Mouse (Mus musculus): ENCODE data around the gene Pilrb2. TPM values are rescaled to one million over a fixed set of nuclear protein-coding genes. Genes with fewer than 3 reads are reported as not detected.

The Pilrb2 gene
- total and polyA plus RNA-seq, 3 experiments: not detected

DNA sequence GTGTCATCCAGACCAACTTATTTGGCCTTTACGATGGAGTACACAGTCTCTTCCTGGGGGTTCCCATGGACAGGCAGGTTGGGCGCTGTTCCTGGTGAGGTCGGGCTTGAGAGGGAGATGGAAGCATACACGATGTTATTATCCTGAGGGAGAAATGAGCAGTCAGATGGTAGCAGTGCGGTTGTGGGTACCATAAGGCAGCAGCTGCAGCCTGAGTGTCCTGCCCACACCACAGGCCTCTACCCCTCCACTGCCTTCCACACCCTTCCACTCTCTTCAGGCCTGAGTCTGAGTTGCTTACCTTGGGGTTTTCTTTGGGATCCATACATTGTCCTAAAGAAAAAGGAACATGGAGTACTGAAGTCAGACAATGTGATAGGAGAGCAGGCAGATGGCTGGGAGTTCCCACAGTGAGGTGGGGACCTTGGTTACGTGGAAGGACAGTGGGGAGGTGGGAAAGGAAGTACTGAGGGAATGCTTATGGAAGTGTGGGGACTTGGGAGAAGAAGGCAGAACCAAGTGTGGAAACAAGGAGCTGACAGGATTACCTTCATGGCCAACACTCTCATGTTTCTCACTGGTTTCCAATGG lies 48.1 kb downstream of the Pilrb2 start:
- peaks cover 28 to 66% of the 10 kb centered on the region in 2 experiments for H3K4me1 ChIP-seq (ENCODE audit: control insufficient read depth in 1 of 2, insufficient read depth in 2 of 2)
- H3K4me2 ChIP-seq (ENCODE audit: insufficient read depth, low read depth, poor library complexity, severe bottlenecking): no peak overlapping the region
- dilution Hi-C loops (cut with MboI; ENCODE audit: extremely low pct_ligation_motif_present, extremely low pct_unique_long_range_greater_than_20kb, low sequenced_read_pairs) (no loop called here), in situ Hi-C loops (cut with MboI; ENCODE audit: low pct_ligation_motif_present, low pct_unique_long_range_greater_than_20kb, low sequenced_read_pairs) (no loop called here)
- no peak overlapping the region for H3K9ac ChIP-seq (ENCODE audit: insufficient read depth, low read depth)
- peak overlapping the region; percentile 12; the same call in 1 of the 2 replicates for H3K27ac ChIP-seq (ENCODE audit: insufficient read depth, low read depth)
- TF ChIP-seq IRF4 (IDR thresholded peaks at IDR 0.05; ENCODE audit: low read depth, low read length) (no peak), TCF12 (IDR thresholded peaks at IDR 0.05; ENCODE audit: low read depth, low read length) (no peak), RCOR1 (conservative IDR thresholded peaks at IDR 0.05; ENCODE audit: low read depth, low read length) (no peak), CTCF (conservative IDR thresholded peaks at IDR 0.05 in 1 of 2, IDR thresholded peaks at IDR 0.05 in 1 of 2; ENCODE audit: low read depth in 2 of 2, low read length in 2 of 2) (no peak), ELF1 (IDR thresholded peaks at IDR 0.05; ENCODE audit: low read depth, low read length) (no peak), MYC (IDR thresholded peaks at IDR 0.05; ENCODE audit: low read depth, low read length) (no peak), NRF1 (IDR thresholded peaks at IDR 0.05; ENCODE audit: low read depth, low read length) (no peak), USF1 (IDR thresholded peaks at IDR 0.05; ENCODE audit: low read depth, low read length) (no peak), RAD21 (IDR thresholded peaks at IDR 0.05; ENCODE audit: low read depth, low read length) (no peak), JUN (IDR thresholded peaks at IDR 0.05; ENCODE audit: insufficient read depth, low read depth, low read length) (no peak), MAX (IDR thresholded peaks at IDR 0.05; ENCODE audit: low read length) (no peak), MXI1 (IDR thresholded peaks at IDR 0.05; ENCODE audit: low read depth, low read length) (no peak)
- H3K4me3 ChIP-seq (replicated peaks in 1 of 3; ENCODE audit: low read depth in 2 of 3, low read length in 2 of 3, poor library complexity in 1 of 3): no peak overlapping the region
- no peak for DNase-seq (ENCODE audit: extremely low read depth)
- no peaks in the 10 kb centered on the region for H3K9me3 ChIP-seq (replicated peaks; ENCODE audit: low read length)
- H3K79me2 ChIP-seq (replicated peaks; ENCODE audit: control insufficient read depth, extremely low read depth, insufficient read depth, poor library complexity, severe bottlenecking): no peaks in the 10 kb centered on the region
- H3K27me3 ChIP-seq (replicated peaks): no peaks in the 10 kb centered on the region
- no peaks in the 10 kb centered on the region for H3K36me3 ChIP-seq (replicated peaks in 1 of 2; ENCODE audit: control insufficient read depth in 1 of 2, insufficient read depth in 1 of 2, low read length in 1 of 2)

GRCm38 (mm10) chr5:137822602-137823001 lies 49.0 kb downstream of the Pilrb2 start:
- Histone ChIP-seq H3K4me1 (ENCODE audit: control insufficient read depth in 1 of 2, insufficient read depth in 2 of 2) (peaks cover 30 to 66% of the 10 kb centered on the region in 2 experiments), H3K36me3 (replicated peaks in 1 of 2; ENCODE audit: control insufficient read depth in 1 of 2, insufficient read depth in 1 of 2, low read length in 1 of 2) (no peaks in the 10 kb centered on the region), H3K79me2 (replicated peaks; ENCODE audit: control insufficient read depth, extremely low read depth, insufficient read depth, poor library complexity, severe bottlenecking) (no peaks in the 10 kb centered on the region), H3K27ac (ENCODE audit: insufficient read depth, low read depth) (no peak overlapping the region), H3K4me2 (ENCODE audit: insufficient read depth, low read depth, poor library complexity, severe bottlenecking) (no peak overlapping the region), H3K9me3 (replicated peaks; ENCODE audit: low read length) (no peaks in the 10 kb centered on the region), H3K4me3 (replicated peaks in 1 of 3; ENCODE audit: low read depth in 2 of 3, low read length in 2 of 3, poor library complexity in 1 of 3) (no peak overlapping the region), H3K9ac (ENCODE audit: insufficient read depth, low read depth) (no peak overlapping the region), H3K27me3 (replicated peaks) (no peaks in the 10 kb centered on the region)
- dilution Hi-C loops (cut with MboI; ENCODE audit: extremely low pct_ligation_motif_present, extremely low pct_unique_long_range_greater_than_20kb, low sequenced_read_pairs): no loop called here
- in situ Hi-C loops (cut with MboI; ENCODE audit: low pct_ligation_motif_present, low pct_unique_long_range_greater_than_20kb, low sequenced_read_pairs): no loop called here
- no peak for DNase-seq (ENCODE audit: extremely low read depth)
- TF ChIP-seq USF1 (IDR thresholded peaks at IDR 0.05; ENCODE audit: low read depth, low read length): no peak
- TF ChIP-seq ELF1 (IDR thresholded peaks at IDR 0.05; ENCODE audit: low read depth, low read length): no peak
- peak; percentile 52; the same call in 1 of the 2 replicates for TF ChIP-seq CHD1 (IDR thresholded peaks at IDR 0.05; ENCODE audit: low read depth, low read length)
- TF ChIP-seq EP300 (IDR thresholded peaks at IDR 0.05; ENCODE audit: low read length): peak; percentile 78
- TF ChIP-seq RAD21 (IDR thresholded peaks at IDR 0.05; ENCODE audit: low read depth, low read length): no peak
- no peak for TF ChIP-seq MXI1 (IDR thresholded peaks at IDR 0.05; ENCODE audit: low read depth, low read length)
- TF ChIP-seq MEF2A (IDR thresholded peaks at IDR 0.05; ENCODE audit: borderline replicate concordance, low read depth, low read length): peak; percentile 84
- no peak for TF ChIP-seq JUN (IDR thresholded peaks at IDR 0.05; ENCODE audit: insufficient read depth, low read depth, low read length)
- no peak for TF ChIP-seq MAZ (IDR thresholded peaks at IDR 0.05; ENCODE audit: low read depth, low read length)
- no peak for TF ChIP-seq ZNF384 (IDR thresholded peaks at IDR 0.05; ENCODE audit: low read depth, low read length)
- no peak for TF ChIP-seq ZC3H11A (IDR thresholded peaks at IDR 0.05; ENCODE audit: low read depth, low read length)
- no peak for TF ChIP-seq E2F4 (IDR thresholded peaks at IDR 0.05; ENCODE audit: insufficient replicate concordance, low read depth, low read length)
- TF ChIP-seq CHD2 (IDR thresholded peaks at IDR 0.05; ENCODE audit: low read length): no peak
- no peak for TF ChIP-seq UBTF (IDR thresholded peaks at IDR 0.05; ENCODE audit: low read depth, low read length)
- TF ChIP-seq POLR2AphosphoS2 (IDR thresholded peaks at IDR 0.05; ENCODE audit: low read depth, low read length): no peak
- TF ChIP-seq MYC (IDR thresholded peaks at IDR 0.05; ENCODE audit: low read depth, low read length): no peak
- no peak for TF ChIP-seq NELFE (IDR thresholded peaks at IDR 0.05; ENCODE audit: low read depth, low read length)
- no peak; the same call in 1 of the 2 replicates for TF ChIP-seq ETS1 (conservative IDR thresholded peaks at IDR 0.05; ENCODE audit: low read depth, low read length)
- TF ChIP-seq IRF4 (IDR thresholded peaks at IDR 0.05; ENCODE audit: low read depth, low read length): no peak
- TF ChIP-seq ZKSCAN1 (IDR thresholded peaks at IDR 0.05; ENCODE audit: borderline replicate concordance, low read depth, low read length): no peak
- TF ChIP-seq SIN3A (IDR thresholded peaks at IDR 0.05; ENCODE audit: low read length): no peak
- TF ChIP-seq RCOR1 (conservative IDR thresholded peaks at IDR 0.05; ENCODE audit: low read depth, low read length): no peak
- TF ChIP-seq MAFK (IDR thresholded peaks at IDR 0.05; ENCODE audit: insufficient replicate concordance, low read length): no peak
- TF ChIP-seq CTCF (conservative IDR thresholded peaks at IDR 0.05 in 1 of 2, IDR thresholded peaks at IDR 0.05 in 1 of 2; ENCODE audit: low read depth in 2 of 2, low read length in 2 of 2): no peak
- 0 out of 2 replicates have a peak, but pooled peaks have one; percentile 33 for TF ChIP-seq TBP (conservative IDR thresholded peaks at IDR 0.05; ENCODE audit: low read depth, low read length)
- TF ChIP-seq TCF12 (IDR thresholded peaks at IDR 0.05; ENCODE audit: low read depth, low read length): peak; percentile 73; the same call in 1 of the 2 replicates
- TF ChIP-seq KAT2A (IDR thresholded peaks at IDR 0.05; ENCODE audit: insufficient replicate concordance, low read length): no peak

Measured in CH12.LX (cell line).